Mouse (Mus musculus) cerebellum, postnatal 14 days (tissue): ENCODE results near the gene Arcn1.

ENCODE experiments used
- DNase-seq, 2 experiments: peaks; one replicate each; pipeline ENCODE4 v3.0.0; 2021; ENCODE audit warnings: mixed read lengths in 2 of 2

The Arcn1 gene

DNA sequence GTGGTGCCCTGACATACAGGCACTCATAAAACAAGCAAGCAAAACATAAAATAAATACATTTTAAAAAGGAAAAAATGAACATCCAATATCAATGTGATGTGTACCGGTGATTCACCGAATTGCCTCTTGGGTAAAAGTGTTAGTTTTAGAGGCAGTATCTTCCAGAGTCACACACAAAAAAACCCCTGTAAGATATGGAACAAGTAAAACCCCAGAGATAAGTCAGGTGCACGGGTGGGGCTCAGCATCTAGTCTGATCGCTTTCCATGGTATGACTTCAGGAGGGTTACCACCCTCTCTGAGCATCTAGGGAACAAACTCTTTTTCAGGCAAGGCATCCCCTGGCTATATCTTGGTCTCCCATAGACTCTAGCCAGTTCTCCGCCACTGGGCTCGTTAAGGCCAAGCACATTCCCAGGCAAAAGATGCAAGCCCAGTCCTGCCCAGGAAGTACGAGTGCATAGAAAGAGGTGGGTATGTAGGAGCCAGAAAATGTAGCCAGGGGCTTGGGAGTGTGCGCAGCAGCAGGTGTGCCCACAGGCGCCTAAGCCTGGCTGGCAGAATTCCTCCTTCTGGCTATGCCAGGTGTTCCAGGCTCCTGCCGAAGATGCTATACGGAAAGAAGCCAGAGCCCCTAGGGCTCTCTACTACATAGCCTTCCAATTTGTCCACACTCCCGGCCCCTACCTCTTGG is 48.6 kb downstream of the Arcn1 start:
- peak; percentile 78 to 85 for DNase-seq

DNA sequence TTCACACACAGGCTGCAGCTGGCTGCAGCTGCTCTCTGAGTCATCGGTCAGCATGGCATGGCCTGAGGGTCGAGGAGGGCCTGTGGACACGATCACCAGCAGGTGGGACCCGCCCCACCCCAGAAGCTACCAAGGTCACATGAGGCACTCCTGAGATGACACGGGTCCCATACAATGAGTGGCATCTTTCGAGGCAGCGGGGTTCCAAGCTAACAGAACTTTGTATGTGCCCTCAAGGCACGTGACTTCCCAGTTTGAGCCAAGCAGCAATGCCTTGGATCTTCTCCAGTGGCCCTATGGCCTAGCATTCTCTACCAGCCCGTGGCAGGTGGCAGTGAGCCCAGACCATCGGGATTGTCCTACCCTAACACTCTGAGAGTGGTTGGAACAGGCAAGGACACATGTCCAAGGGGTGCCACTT is 49.8 kb downstream of the Arcn1 start:
- DNase-seq, result peak; percentile 94 to 95

DNA sequence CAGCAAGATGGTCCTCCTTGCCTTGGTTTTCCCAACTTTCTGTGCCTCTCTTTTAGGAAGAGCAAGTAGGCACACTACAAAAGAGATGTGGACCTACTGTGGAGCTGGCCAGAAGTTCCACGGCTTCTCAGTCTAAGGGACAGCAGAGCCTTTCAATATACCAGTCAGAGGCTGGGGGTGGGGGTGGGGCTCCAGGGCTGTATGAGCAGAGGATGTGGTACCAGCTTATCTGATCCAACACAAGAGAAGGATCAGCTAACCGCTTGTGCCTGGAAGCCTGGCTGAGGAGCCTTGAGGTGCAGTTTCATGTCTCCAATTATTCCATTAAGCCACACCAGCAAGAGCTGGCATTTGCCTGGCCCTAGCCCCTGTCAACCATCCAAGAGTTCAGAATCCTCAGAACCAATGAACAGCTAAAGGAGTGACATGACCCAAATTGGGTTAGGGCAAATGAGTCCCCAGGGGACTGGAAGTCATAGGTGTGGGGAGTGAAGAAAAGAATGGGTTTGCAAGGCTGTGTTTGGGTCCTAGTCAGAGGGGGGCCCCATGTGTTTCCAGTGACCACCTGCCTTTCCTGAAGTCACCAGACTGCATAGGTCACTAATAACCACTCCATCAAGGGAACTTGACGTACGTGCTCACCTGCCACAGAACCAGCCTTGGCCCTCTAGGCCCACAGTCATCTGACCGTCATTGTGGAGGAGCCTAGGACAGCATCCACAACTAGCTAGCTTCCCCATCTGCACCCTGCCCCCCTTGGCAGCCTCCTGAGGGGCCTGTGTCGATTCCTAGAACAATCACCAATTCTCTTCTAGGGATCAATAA is 50.4 kb downstream of the Arcn1 start:
- no peak for DNase-seq

DNA sequence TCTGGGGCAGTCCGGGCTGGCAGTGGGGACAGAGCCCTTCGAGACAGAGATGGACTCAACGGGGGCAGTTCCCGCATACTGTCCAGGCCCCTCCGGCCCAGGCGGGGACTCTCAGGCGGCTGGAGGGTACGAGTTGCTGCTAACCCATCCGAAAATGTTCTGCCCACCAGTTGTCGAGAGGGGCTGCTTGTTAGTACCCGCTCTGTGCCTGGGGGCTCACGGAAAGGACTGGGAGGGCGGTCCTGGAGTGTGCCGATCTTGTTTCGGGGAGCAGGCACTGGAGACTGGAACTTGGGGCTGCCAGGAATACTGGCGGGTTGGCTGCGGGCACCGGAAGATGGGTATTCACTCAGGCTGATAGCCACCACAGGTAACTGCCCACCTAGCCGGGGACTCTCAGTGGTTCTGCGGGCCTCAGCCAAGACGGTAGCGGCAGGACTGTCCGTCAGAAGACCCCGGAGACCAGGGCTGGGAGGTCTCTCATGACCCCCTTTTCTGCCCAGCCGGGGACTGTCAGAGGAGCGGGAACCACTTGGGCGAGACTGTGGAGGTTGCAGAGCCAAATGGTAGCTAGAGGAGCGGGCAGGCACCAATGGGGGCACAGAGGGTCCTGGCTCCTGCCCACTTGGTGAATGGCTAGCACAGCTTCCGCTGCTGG is 51.8 kb downstream of the Arcn1 start:
- no peak for DNase-seq

DNA sequence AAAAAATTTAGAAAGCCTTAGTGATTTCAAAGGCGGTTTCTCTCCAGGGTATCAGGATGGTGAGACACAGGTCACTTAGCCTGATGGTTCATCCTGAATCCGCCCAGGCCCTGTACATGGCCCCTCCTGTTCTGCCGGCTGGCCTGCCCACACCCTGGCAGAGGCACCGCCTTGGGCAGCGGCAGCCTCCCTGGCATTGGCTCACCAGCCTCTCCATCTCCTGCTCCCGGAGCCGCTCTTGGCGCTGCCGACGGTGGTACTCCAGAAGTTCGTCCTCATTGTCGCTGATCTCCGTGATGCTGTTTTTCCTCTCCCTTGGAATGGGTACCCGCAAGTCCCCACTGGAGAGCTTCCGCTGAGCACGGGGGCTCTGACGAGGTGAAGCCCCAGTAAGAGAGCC is 52.5 kb downstream of the Arcn1 start:
- peak; percentile 78 to 79 for DNase-seq

DNA sequence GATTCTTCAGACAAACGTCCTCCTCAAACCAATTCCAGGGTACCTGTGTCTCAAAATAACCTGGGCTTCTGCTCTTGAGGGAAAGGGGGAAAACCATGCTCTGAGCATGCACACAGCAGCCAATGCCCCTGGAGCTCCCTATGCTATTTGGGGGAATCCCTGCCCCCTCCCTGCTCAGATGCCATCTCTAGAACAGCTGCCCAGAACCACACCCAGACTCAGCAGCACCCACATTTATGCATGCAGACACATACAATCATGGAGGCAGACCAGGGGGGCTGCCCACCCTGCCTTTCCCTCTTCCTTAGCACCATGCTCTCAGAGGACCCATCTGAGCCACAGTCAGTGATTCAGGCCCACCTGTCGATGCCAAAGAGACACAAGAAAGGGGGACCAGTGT is 54.1 kb downstream of the Arcn1 start:
- DNase-seq, result no peak

DNA sequence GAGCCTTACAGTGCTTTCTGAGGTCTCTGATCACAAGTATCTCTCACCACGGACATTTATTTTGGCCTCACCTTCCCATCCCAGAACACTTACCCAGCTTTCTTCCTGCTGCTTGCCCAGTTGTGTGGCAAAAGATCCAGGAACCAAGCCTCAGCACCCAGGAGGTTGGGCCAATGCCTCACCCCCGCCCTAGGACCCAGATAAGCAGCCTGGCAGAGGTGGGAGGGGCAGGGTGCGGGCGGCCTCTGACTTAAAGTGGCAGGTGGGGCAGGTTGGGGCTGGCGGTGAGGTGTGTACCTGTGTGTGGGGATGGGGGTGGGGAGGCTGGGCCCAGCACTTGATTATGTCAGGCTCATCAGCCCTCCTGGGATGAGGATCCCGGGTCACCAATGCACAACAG is 54.6 kb downstream of the Arcn1 start:
- no peak for DNase-seq

DNA sequence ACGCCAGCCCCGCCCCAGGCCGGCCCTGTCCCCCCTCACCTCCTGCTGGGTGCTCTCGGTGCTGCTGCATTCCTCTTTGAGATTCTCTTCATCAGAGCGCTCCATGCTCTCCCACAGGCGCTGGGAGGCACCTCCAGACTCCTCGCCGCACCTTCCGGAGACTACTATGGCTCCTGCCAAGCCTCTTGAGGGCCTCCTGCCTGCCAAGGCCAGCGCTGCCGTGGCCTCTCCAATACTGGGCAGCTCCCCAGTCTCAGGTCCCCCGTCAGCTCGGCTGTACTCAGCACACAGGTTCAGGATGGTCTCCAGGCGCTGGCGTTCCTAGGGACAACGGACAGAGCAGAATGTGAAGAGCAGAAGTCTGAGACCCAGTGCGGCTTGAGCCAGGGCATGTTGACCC is 56.0 kb downstream of the Arcn1 start:
- no peak for DNase-seq

DNA sequence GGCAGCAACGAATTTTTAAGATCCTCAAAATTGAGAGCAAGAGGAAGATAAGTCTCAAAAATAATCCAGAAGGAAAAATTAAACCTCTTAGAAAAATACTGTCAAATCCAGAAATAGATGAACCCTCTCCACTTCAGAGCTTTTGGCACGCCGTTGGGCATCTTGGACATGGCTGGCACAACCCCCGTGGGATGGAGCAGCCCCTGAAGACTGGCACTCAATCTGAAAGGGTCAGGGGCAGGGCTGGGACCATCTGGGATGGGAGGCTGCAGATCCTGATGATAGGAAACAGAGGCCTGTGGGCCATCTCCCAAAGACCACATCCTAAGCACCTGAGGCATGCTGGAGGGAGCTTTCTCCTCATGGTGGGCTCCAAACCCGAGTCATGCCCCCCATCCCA is 57.4 kb downstream of the Arcn1 start:
- DNase-seq, result no peak

DNA sequence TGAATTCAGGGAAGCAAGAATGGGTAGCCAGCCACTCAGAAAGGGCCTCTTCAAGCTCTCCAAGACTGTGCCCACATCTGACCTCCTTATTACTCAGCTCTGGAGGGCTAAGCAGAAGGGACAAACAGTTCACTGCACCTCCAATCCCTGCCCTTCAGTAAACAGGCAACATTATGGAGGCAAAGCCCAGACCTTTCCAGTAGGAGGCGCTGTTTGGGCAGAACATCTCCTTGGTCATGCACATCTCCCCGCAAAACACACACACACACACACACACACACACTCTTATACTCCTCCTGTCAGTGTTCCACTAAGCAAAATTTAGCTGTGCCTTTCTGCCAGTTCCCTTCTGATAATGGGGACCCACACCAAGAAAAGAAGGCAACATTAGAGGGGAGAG is 58.0 kb downstream of the Arcn1 start:
- peak in 1 of 2 experiments; percentile 86 for DNase-seq

DNA sequence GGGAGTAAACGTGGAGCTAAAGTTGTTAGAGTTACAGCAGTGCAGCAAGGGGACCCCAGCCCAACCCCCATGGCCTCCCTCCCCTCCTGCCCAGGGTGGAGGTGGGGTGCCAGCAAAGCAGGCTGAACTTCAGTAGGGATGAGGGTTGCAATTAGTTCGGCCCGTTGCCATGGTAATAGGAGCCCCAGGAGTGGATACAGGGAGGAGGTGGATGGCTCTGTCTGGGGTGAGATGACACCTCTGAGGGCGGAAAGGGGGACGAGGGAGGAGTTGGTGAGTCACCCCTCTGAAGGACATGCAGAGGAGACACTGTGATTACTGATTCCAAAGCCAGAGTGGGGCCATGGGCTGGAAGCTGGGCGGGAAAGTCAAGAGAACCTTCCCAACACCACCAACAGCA is 58.7 kb downstream of the Arcn1 start:
- no peak for DNase-seq

DNA sequence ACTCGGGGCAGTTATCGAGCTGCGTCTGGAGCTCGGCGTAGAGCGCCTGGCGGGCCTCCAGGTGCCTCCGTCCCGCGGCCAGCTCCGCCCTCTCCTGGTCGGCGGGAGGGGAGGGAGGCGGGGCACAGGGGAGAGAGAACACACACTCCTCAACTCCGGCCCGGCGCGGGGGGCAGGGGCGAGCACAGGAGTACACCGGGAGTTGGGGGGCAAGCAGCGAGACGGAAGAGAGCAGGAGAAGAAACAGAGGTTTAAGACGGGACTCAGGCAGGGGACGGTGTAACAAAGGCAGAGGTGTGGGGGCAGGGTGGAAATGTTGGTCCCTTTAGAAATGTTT is 59.2 kb downstream of the Arcn1 start:
- peak in 1 of 2 experiments; percentile 71 for DNase-seq

DNA sequence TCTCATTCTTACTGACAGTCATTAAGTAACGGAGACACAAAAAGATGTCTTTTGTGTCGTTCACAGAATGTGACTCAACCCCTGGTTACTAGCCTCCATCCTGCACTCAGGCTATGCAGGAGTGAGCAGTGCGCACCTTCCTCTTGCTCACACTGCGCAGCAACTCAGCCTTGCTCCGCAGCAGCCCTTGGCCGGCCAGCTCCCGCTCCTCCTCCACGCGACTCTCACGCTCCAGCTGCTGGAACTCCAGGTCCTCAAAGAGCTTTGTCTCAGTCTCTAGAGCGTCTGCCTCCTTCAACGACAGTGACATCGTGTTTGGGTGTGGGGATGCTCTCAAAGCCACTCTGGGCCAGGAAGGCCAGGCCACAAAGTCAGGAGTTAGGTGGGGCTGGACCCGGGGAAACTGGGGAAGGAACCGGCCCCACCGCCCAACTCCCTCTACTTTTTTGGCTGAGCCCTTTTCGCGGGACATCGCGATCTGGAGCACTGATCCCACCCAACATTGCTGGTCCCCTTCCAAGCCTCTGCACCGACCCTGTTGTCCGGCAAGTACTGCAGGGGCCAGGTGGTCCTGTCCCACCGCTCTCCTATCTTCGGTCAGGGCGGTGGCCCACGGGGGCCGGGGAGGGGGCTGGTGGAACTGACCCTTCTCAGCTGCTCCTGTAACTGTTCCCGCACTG is 59.8 kb downstream of the Arcn1 start:
- DNase-seq, result no peak

DNA sequence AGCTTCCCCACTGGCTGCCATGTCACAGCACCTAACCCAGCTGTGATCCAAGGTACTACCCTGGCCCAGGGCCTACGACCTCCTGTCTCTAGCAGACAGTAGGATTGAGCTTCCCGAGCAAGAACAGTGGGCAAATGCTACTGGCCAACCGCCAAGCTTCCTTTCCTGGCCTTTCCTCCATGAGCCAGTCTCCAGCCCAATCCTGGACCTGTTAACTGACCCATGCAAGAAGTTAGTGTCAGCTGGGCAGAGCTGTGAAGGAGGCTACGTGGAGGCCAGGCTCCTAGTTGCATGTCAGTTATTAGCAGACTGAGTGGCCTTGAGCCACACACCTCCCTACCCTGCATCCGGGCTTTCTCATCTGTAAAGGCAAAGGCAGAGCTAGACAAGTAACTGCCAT is 67.9 kb downstream of the Arcn1 start:
- DNase-seq, result no peak

DNA sequence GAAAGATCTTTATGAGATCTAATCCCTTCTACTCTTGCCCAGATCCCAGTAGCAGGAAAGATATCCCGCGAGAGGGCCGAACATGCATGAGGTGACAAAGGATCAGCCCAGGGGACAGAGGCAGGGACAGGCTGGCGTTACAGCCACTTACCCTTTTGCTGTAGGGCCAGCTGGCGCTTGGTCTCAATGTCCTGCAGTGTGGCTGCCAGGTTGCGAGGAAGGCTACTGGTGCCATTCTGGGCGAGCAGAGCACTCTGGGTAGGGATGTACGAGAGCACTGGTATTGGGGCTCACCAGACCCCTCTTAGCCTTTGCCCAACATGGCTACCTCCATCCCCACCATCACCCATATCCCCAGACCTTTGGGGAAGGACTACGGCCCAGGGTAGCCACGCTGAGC is 68.4 kb downstream of the Arcn1 start:
- peak in 1 of 2 experiments; percentile 61 for DNase-seq

DNA sequence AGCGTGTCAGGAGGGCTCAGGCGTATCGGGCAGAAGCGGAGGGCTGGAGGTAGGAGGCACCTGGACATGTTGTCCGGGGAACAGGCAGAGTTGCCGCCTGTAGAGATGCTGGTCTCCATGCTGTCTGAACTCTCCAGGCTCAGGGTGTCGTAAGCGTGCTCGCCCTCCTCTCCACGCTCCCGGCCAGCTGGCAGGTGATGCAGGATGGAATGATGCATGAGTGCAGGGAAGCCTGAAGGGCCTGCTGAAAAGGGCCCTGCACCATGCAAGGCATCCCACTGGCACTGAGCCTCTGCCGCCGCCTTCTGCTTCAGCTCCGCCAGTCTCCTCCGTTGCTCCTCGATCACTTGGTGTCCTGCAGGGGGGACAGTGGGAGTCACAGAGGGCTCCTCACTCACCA is 69.8 kb downstream of the Arcn1 start:
- peak in 1 of 2 experiments; percentile 64 for DNase-seq

DNA sequence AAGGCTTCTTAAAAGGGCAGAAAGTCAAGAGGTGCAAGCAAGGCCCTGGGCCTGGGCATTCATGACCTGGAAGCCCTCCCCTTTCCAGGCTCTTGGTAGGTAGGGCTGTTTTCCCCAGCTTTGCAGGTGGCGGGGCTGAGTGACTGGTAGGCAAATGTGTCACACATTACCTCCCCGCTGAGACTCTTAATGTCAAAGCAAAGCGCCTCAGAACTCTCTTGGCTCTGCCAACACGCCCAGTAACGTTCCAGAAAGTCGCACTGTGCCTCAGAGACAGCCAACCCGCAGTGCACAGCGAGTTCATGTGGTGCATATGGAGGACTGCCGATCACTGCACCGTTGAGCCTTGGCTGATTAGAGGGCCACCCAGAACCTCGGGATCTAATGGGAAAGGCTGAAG is 74.6 kb downstream of the Arcn1 start:
- peak in 1 of 2 experiments; percentile 58 for DNase-seq

DNA sequence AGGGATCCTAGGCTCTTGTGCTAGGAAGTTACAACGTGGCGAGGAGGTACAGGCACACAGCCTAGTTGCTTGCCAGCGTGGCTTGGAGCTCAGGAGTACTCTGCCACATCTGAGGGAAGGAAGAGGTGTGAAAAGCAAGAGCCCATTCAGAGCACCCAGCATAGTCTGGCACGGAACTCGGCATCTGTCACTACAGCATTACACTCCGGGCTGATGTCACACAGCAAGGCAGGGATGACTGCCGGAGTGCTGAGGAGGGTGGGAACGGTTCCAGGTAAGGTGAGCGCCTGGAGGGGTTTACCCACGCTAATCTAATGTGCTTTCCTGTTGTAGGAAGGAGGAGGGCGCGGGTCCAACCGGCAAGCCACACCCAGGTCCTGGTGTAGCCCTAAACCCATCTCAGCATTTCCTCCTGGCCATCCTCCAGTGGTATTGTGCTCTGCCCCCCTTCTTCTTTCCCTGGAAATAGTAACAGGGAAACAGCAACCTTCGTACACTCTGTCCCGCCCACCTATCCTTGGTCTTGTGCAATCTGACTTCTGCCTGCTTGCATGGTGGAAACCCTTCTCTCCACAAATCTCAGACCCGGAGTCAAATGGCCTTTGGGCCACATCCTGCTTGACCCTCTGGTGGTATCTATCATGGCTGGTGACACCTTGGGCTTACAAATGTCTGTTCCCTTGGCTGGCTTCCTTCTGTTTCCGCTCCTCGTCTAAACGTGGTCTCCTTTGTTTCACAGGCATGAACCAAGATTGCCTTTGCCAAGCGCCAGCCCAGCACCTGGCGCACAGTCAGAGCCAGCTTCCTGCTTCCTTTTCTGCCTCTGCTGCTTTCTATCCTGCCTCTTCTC is 75.7 kb downstream of the Arcn1 start:
- peak; percentile 88 to 89 for DNase-seq
